Mouse (Mus musculus) hindbrain, embryonic 15.5 days (tissue): ENCODE measurements at regions not wholly inside any gene's neighbourhood (a gene's known extent, or its start where the extent isn't known, plus 50 kb on each side); places are given as distances from the start of the nearest gene placed in this dataset.
A peak's percentile ranks its signal among the peaks of the same experiment; 100 is the strongest.

Experiments used
- ATAC-seq: fragments of 200-750 bp; cut with Nextera tagmentation; 2 replicates; pipeline ENCODE4 v1.8.0; 2017; ENCODE audit warnings: low read depth, moderate number of reproducible peaks, moderate TSS enrichment; ENCODE audit not compliant: low FRiP score
- H3K27ac ChIP-seq: fragments of 300-500 bp; sonication (generic); replicated peaks from 2 replicates; pipeline ENCODE4 v1.5.1; 2015; ENCODE audit warnings: mild to moderate bottlenecking, inconsistent platforms
- H3K27me3 ChIP-seq: fragments of 300-500 bp; sonication (generic); 2 replicates; pipeline ENCODE4 v1.6.1; 2015; ENCODE audit warnings: control low read depth, inconsistent platforms
- H3K36me3 ChIP-seq: fragments of 300-500 bp; sonication (generic); 2 replicates; pipeline ENCODE4 v1.6.1; 2015; ENCODE audit warnings: control low read depth, inconsistent platforms
- H3K4me1 ChIP-seq: fragments of 300-500 bp; sonication (generic); replicated peaks from 2 replicates; pipeline ENCODE4 v1.6.1; 2015; ENCODE audit warnings: control low read depth, inconsistent platforms
- H3K4me2 ChIP-seq: fragments of 300-500 bp; sonication (generic); 2 replicates; pipeline ENCODE4 v1.6.1; 2015; ENCODE audit warnings: moderate library complexity, mild to moderate bottlenecking, inconsistent platforms
- H3K4me3 ChIP-seq: fragments of 300-500 bp; sonication (generic); 2 replicates; pipeline ENCODE4 v1.5.1; 2015; ENCODE audit warnings: mild to moderate bottlenecking, inconsistent platforms
- H3K9ac ChIP-seq: fragments of 300-500 bp; sonication (generic); 2 replicates; pipeline ENCODE4 v1.6.1; 2015; ENCODE audit warnings: inconsistent platforms
- H3K9me3 ChIP-seq: fragments of 300-500 bp; sonication (generic); 2 replicates; pipeline ENCODE4 v1.6.1; 2016; ENCODE audit warnings: control low read depth, inconsistent platforms
- WGBS: fragments of 180-500 bp; shearing (Covaris S2); methylation state at CpG from one replicate; pipeline ENCODE4 v1.1.7; 2015; 5-methylcytosine and 5-hydroxymethylcytosine counted together

DNA sequence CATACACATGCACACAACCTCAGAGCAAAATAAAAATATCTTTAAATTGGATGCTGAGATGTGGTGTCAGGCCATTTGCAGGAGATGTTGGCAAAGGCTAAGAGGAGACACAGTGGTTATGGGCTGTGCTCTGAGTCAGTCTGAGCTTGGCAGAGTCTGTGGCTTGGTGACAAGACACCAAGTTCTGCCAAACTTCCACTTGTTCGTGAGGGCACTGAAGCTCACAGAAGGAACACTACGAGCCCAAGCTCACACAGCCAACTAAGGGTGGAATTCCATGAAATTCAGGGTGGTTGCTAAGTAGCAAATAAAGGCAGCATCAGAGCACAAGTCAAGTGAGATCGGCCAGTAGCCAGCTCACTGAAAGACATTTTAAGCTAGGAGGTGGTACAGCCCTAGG lies 396.8 kb downstream of the Insc start:
- peak; percentile 65 for ATAC-seq
- H3K4me2 ChIP-seq = no peak overlapping the region
- 32% methylated on average over 3 of the region's 3 CpGs for WGBS
- H3K9me3 ChIP-seq = no peaks in the 10 kb centered on the region
- H3K27ac ChIP-seq = no peak overlapping the region
- no peak overlapping the region for H3K9ac ChIP-seq
- H3K4me3 ChIP-seq = no peak overlapping the region
- no peaks in the 10 kb centered on the region for H3K27me3 ChIP-seq
- no peaks in the 10 kb centered on the region for H3K36me3 ChIP-seq
- no peaks in the 10 kb centered on the region for H3K4me1 ChIP-seq

DNA sequence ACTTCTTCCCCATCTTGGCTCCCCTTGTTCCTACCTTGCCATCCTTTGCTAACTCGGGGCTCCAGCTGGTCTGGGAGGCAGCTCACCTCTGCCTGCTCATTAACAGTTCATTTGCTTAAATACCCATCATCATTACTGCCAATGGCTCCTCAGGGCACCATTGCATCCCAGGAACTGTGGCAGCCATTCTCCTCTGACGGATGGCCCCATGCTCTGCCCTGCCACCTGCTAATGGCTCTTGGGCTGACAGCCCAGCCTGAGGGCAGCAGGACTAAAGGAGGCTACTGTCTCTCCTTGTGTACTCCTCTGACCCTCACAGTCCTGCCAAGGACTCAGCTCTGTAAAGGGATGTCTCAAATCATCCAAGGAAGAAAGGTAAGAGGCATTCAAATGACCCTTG lies 398.7 kb downstream of the Insc start:
- peak; percentile 54; the same call in 1 of the 2 replicates for ATAC-seq
- Histone ChIP-seq H3K27me3 (no peaks in the 10 kb centered on the region; the same call in 1 of the 2 replicates), H3K36me3 (no peaks in the 10 kb centered on the region), H3K4me3 (no peak overlapping the region), H3K9me3 (no peaks in the 10 kb centered on the region), H3K4me2 (no peak overlapping the region), H3K27ac (no peak overlapping the region), H3K9ac (no peak overlapping the region), H3K4me1 (no peaks in the 10 kb centered on the region)
- WGBS = 34% methylated on average over 2 of the region's 2 CpGs

DNA sequence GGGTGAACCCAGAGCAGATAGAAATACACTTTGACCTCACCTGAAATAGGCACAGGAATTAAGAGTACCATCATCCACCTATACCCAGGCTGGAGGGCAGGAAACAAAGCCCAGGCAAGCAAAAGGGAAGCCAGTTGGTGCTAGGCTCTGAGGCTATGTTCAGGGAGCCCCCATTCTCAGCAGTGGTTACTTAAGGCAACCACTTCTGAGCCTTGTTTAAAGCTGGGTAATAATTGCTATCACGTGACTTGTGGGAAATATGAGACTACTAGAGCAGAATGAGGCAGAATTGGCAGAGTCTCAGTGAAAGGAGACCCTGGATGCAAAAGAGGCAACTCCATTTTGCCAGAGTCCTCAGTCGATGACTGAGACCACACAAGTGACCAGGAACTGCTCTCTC lies 401.5 kb downstream of the Insc start:
- ATAC-seq = no peak
- Histone ChIP-seq H3K9me3 (no peaks in the 10 kb centered on the region), H3K36me3 (no peaks in the 10 kb centered on the region), H3K27ac (no peak overlapping the region), H3K4me3 (no peak overlapping the region), H3K4me2 (no peak overlapping the region), H3K4me1 (no peaks in the 10 kb centered on the region), H3K27me3 (no peaks in the 10 kb centered on the region; the same call in 1 of the 2 replicates), H3K9ac (no peak overlapping the region)
- 82% methylated on average over 2 of the region's 2 CpGs for WGBS

DNA sequence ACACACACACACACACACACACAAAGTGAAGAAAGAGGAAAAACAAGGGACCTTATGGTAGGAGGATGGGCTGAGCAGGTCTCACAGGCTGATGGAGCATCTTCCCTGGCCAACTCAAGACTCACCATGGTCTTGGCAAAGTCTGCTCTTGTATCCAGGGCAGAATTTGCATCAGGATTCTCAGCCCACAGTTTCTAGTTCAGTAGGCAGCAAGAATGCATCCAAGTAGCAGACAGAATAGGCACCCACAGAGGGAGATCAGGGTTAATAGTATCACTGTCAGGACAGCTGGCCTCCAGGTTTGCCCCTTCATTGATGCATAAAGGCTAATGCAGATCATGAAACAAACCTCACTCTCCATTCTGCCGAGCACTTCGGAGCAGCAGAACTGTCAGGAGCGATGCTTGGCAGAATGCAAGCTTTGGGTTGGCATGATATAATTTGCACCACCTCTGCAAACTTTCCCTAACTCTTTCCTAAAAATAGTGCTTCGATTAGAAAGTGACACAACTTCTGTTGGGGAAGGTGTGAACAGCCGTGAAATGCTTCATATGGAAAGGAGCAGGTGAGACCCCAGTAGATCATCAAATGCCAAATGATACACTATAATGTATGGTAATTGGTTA lies 404.0 kb downstream of the Insc start:
- Histone ChIP-seq H3K9ac (no peak overlapping the region), H3K36me3 (no peaks in the 10 kb centered on the region), H3K4me1 (no peaks in the 10 kb centered on the region), H3K27me3 (no peaks in the 10 kb centered on the region; the same call in 1 of the 2 replicates), H3K27ac (no peak overlapping the region), H3K9me3 (no peaks in the 10 kb centered on the region), H3K4me3 (no peak overlapping the region), H3K4me2 (no peak overlapping the region)
- no peak for ATAC-seq
- WGBS = 64% methylated on average over 5 of the region's 5 CpGs

DNA sequence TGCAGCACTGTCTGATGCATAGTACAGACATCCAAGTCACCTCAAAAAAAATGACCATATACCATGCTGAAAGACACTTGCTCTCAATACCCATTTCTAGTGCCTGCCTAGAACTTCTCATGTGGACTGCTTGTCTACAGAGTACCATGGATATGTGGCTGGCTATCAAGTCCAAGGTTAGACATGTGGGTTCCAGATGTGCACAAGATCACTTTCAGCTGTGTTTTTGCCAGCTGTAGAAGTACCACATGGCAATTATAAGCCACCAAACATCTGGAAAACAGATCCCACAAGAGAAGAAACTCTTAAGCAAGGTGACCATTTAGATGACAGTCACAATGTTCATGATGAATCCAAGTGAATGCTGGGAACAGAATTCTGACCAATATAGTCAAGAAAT lies 409.8 kb downstream of the Insc start:
- no peak overlapping the region for H3K4me2 ChIP-seq
- no peak overlapping the region for H3K4me3 ChIP-seq
- H3K4me1 ChIP-seq = no peaks in the 10 kb centered on the region
- H3K27ac ChIP-seq = no peak overlapping the region
- no peak for ATAC-seq
- no peaks in the 10 kb centered on the region for H3K9me3 ChIP-seq
- no peaks in the 10 kb centered on the region for H3K27me3 ChIP-seq
- no peak overlapping the region for H3K9ac ChIP-seq
- H3K36me3 ChIP-seq = no peaks in the 10 kb centered on the region

DNA sequence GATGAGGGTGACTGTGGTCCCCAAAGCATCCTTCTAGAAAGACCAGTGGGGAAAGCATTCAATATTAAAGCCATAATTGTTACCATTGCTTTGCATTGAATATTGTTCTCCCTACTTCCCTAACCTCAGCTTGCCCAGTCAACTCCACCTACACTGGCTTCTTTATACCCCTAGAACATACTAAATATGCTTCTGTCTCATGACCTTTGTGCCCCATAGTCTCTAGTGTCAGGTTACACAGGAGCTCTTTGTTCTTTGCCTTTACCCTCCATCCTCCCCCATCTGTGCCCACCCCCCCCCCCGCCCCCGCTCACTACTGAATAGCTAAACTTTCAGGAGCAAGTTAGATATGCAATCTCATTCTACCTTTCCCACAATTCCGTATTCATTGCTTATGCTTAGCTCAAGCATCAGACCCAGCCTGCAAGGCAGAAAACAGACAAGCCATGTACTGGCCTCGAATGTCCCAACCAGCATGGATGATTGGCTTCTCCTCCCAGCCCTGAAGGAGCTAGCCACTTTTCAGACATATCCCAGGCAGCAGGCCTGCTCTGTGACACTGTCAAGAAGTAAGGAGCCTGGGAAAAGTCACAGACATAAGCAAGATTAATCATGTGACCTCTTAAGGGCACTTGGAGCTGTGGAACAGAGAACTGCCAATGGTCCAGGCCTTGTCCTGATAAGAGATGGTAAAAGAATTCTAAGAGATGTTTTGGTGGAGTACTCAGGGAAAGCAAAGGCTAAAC lies 410.4 kb downstream of the Insc start:
- Histone ChIP-seq H3K27ac (no peak overlapping the region), H3K4me2 (no peak overlapping the region), H3K4me3 (no peak overlapping the region)

DNA sequence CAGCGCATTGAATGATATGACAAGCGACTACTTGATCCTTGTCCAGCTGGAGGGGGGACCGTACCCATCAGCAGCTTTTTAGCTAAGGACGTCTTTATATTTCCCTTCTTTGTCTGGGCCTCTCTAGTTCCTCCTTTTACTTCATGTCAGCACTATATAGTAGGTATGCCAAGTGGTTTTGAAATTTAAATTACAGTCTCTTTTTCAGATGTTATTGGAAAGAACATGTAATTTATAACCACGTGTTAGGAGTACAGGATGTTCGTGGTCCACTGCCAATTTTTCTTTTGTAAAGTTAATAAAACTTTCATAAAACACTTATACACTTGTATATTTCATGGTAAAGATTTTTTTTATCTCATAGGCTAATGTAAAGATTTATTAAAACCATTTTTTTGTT lies 426.5 kb downstream of the Insc start:
- WGBS = 64% methylated on average over 6 of the region's 6 CpGs
- no peak overlapping the region for H3K4me3 ChIP-seq
- H3K27me3 ChIP-seq = no peaks in the 10 kb centered on the region
- 0 out of 2 replicates have a peak, but pooled peaks cover 5% of the 10 kb centered on the region for H3K9me3 ChIP-seq
- ATAC-seq = no peak
- no peak overlapping the region for H3K27ac ChIP-seq
- H3K4me1 ChIP-seq = no peaks in the 10 kb centered on the region; the same call in 1 of the 2 replicates
- H3K36me3 ChIP-seq = no peaks in the 10 kb centered on the region
- H3K9ac ChIP-seq = no peak overlapping the region
- H3K4me2 ChIP-seq = no peak overlapping the region

More for the DNA sequence above, 410.4 kb downstream of the Insc start:
- Histone ChIP-seq H3K9ac (no peak overlapping the region), H3K9me3 (no peaks in the 10 kb centered on the region), H3K27me3 (no peaks in the 10 kb centered on the region), H3K4me1 (no peaks in the 10 kb centered on the region), H3K36me3 (no peaks in the 10 kb centered on the region)
- ATAC-seq = no peak
- WGBS = 65% methylated on average over 4 of the region's 4 CpGs

DNA sequence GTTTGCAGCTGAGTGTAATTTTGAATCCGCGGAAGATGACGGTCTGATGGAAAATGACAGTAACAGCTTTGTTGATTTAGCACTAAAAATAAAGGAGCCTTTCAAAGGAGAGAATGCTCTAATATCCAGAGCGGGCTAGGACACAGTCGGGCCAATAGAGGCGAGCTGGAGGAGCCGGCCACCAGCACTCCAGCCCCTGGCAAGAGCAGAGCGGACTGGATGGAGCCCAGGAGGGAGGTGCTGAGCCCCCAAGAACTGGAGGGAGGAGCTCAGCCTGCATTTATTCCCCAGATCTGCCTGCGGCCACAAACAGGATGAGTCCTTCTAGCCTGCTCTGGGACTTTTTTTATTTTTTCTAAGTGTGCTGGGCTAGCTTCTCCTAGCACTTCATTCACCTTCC lies 426.9 kb downstream of the Insc start:
- Histone ChIP-seq H3K9ac (no peak overlapping the region), H3K27ac (no peak overlapping the region), H3K27me3 (no peaks in the 10 kb centered on the region), H3K4me2 (no peak overlapping the region), H3K36me3 (no peaks in the 10 kb centered on the region), H3K4me3 (no peak overlapping the region), H3K4me1 (no peaks in the 10 kb centered on the region; the same call in 1 of the 2 replicates), H3K9me3 (0 out of 2 replicates have a peak, but pooled peaks cover 4% of the 10 kb centered on the region)
- no peak for ATAC-seq
- WGBS = 55% methylated on average over 9 of the region's 9 CpGs

DNA sequence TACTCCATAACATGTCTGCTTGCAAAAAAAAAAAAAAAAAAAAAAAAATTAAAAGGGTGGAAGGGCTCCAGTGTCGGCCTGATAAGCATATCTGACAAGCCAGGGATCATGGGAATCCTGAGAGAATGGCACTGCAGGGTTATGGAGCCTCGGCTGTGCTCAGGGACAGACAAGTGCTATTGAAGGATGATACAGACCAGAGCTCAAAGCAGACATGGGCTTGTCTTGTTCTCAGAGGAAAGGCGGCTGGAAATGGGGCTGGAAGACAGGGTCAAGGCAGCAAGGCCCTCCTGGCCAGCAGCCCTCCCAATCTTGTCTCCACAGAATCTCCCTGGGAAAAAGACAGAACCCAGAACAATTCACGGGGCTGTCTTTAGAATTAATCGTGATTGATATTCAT lies 449.0 kb downstream of the Insc start:
- Histone ChIP-seq H3K9me3 (no peaks in the 10 kb centered on the region), H3K4me3 (no peak overlapping the region), H3K27me3 (peaks cover 3% of the 10 kb centered on the region; the same call in 1 of the 2 replicates), H3K36me3 (no peaks in the 10 kb centered on the region), H3K4me1 (peaks cover 14% of the 10 kb centered on the region), H3K27ac (no peak overlapping the region), H3K9ac (no peak overlapping the region), H3K4me2 (no peak overlapping the region)
- 53% methylated on average over 5 of the region's 5 CpGs for WGBS
- no peak for ATAC-seq

DNA sequence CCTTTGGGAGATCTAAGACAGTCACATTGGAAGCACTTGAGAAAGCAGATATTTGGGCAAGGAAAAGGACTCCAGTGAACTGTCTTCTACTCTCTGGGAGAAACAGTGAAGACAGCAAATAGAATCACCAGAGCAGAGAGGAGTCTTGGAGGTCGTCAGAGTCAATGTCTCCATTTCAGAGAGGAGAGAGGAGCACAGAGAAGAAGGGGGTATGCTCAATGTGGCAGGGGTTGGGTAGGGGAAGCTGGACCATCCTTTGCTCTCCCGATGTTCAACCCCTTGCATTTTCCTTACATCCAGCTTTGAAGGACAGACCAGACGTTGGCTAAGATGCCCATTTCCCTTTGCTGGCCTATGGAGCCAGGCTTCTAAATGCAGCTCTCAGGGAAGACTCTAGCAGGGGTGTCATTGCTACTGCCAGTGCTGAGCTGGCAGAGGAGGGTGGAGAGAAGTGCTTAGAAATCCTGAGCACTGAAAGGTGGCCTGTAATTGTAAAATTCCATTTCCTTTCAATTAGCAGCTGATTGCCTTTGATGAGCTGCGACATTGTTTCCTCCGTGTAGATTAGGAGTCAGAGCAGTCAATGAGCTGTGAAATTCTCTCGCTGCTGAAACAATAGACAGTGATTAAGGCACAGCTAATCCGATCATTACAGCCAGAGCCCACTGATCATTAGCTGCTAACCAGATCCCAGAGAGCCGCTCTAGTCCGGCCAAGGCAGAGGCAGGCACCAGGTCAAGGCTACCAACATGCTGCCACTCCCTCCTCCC lies 449.7 kb downstream of the Insc start:
- Histone ChIP-seq H3K4me1 (peaks cover 14% of the 10 kb centered on the region), H3K4me2 (no peak overlapping the region), H3K4me3 (no peak overlapping the region), H3K36me3 (no peaks in the 10 kb centered on the region), H3K9ac (no peak overlapping the region), H3K9me3 (no peaks in the 10 kb centered on the region), H3K27me3 (peaks cover 3% of the 10 kb centered on the region; the same call in 1 of the 2 replicates), H3K27ac (peak overlapping the region; percentile 28)
- peak; percentile 71 for ATAC-seq
- 21% methylated on average over 9 of the region's 9 CpGs for WGBS

DNA sequence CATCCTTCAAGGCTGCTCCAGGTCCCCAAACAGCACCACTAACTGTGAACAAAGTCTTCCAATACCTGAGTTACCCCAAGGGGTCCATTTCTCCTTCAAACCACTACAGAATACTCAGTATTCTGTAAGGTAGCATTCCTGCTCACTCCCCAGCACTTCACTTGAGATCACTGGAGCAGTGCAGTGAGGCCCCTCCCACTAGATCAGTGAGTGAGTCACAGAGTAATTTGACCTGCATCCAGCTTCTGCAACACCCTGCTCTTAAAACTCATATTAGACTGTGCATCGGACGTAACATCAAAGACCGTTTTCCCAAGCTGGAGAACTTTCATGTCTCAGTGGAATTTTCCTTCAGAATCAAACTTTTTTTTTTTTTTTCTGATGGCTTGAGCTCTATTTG lies 461.4 kb downstream of the Insc start:
- Histone ChIP-seq H3K36me3 (no peaks in the 10 kb centered on the region), H3K9me3 (no peaks in the 10 kb centered on the region)
- 79% methylated on average over 3 of the region's 3 CpGs for WGBS

More for the DNA sequence above, 461.4 kb downstream of the Insc start:
- 0 out of 2 replicates have a peak, but pooled peaks cover 4% of the 10 kb centered on the region for H3K27me3 ChIP-seq
- ATAC-seq = no peak
- no peak overlapping the region for H3K4me3 ChIP-seq
- H3K4me2 ChIP-seq = no peak overlapping the region
- no peak overlapping the region for H3K9ac ChIP-seq
- H3K4me1 ChIP-seq = no peaks in the 10 kb centered on the region
- no peak overlapping the region for H3K27ac ChIP-seq
